ENCODE assay signal across 8 mouse cellular contexts in genomic region chr6:124415347-124416088, GRCm38 (mm10). TPM values are rescaled to one million over a fixed set of nuclear protein-coding genes. Genes with fewer than 3 reads are reported as not detected.
A peak's percentile ranks its signal among the peaks of the same experiment; 100 is the strongest.
DNase-seq lines count a peak whose midpoint lies in the region; ATAC-seq lines count a peak whose summit lies in the region.

No protein-coding gene starts in this region.

- H3K4me1 ChIP-seq in hindbrain, embryonic 14.5 days (replicated peaks; ENCODE audit: control insufficient read depth, insufficient read depth, low read length) = peaks cover 13% of the 10 kb centered on the region

- peak; percentile 76 for DNase-seq in T-cell, adult 2 months (ENCODE audit: low spot score)
- DNase-seq in cerebellum, postnatal 25 days = peak; percentile 93 to 95
- peak; percentile 84 to 88 for DNase-seq in frontal cortex, postnatal 25 days (ENCODE audit: low spot score in 2 of 2)
- DNase-seq in hindbrain, embryonic 14.5 days (ENCODE audit: low spot score) = peak; percentile 65
- peak; percentile 81 to 87 for DNase-seq in layer of hippocampus, postnatal 36 days
- DNase-seq in lung, postnatal 25 days (ENCODE audit: low spot score) = peak; percentile 85
- DNase-seq in retina, embryonic 14.5 days (ENCODE audit: low spot score) = peak; percentile 78
- peak; percentile 86 to 89 for DNase-seq in thymus, postnatal 36 days

- H3K4me2 ChIP-seq in hindbrain, embryonic 14.5 days (replicated peaks) = peak overlapping the region; percentile 73

- peak; percentile 54 for ATAC-seq in hindbrain, embryonic 14.5 days (ENCODE audit: low FRiP score)

- WGBS in hindbrain, embryonic 14.5 days = 5% methylated on average over 21 of the region's 21 CpGs

- H3K36me3 ChIP-seq in hindbrain, embryonic 14.5 days (replicated peaks; ENCODE audit: control insufficient read depth, insufficient read depth) = peaks cover 19% of the 10 kb centered on the region

- H3K9me3 ChIP-seq in hindbrain, embryonic 14.5 days (ENCODE audit: control insufficient read depth, low read length) = no peaks in the 10 kb centered on the region

- peak overlapping the region; percentile 79 for H3K9ac ChIP-seq in hindbrain, embryonic 14.5 days

- peak overlapping the region; percentile 66 for H3K4me3 ChIP-seq in hindbrain, embryonic 14.5 days (replicated peaks; ENCODE audit: low read length)

- H3K27ac ChIP-seq in hindbrain, embryonic 14.5 days = peak overlapping the region; percentile 74

- no peaks in the 10 kb centered on the region for H3K27me3 ChIP-seq in hindbrain, embryonic 14.5 days (ENCODE audit: control insufficient read depth, insufficient read depth, low read length)

RNA-seq across cellular contexts. Expression of gene Pex5, which starts 0.7 kb away (rescaled TPM):
- 51.7 and 58.6 TPM in 2 replicates for polyA plus RNA-seq in hindbrain, embryonic 14.5 days (2014; fragmentation: Nextera tagmentation; extraction: Ambion mirVana)
- total RNA-seq in layer of hippocampus, postnatal 36 days (2021) = 10 to 100 TPM; 60.9 to 64.6 TPM

RNA-seq across cellular contexts. Expression of gene Clstn3, which starts 49.1 kb away (rescaled TPM):
- polyA plus RNA-seq in hindbrain, embryonic 14.5 days (2014; fragmentation: Nextera tagmentation; extraction: Ambion mirVana) = 94.2 and 110 TPM in 2 replicates
- total RNA-seq in layer of hippocampus, postnatal 36 days (2021) = 100 to 1,000 TPM; 255 to 264 TPM

Comparison
In these comparisons a context has a peak if more than half of its experiments do, and no peak if none do; other contexts are left out.
1. Peak in every context shown above with its lines: DNase-seq, ATAC-seq, H3K4me3 ChIP-seq and H3K27ac ChIP-seq.